Mouse (Mus musculus): ENCODE results near the gene Rpl21.

Gene Rpl21

GRCm38 (mm10) chr5:146815394-146815793 is 17.3 kb upstream of the Rpl21 start:
- no peak for TF ChIP-seq GATA4 (IDR thresholded peaks at IDR 0.05; ENCODE audit: insufficient replicate concordance, low read length)

GRCm38 (mm10) chr5:146817583-146817982 is 15.1 kb upstream of the Rpl21 start:
- TF ChIP-seq GATA4 (IDR thresholded peaks at IDR 0.05; ENCODE audit: insufficient replicate concordance, low read length), result no peak

- TF ChIP-seq GATA4 (IDR thresholded peaks at IDR 0.05; ENCODE audit: insufficient replicate concordance, low read length), result no peak
Observed at GRCm38 (mm10) chr5:146818906-146819623, 13.6 kb upstream of the Rpl21 start.

GRCm38 (mm10) chr5:146823005-146823404 is 9.7 kb upstream of the Rpl21 start:
- TF ChIP-seq GATA4 (IDR thresholded peaks at IDR 0.05; ENCODE audit: insufficient replicate concordance, low read length), result no peak

GRCm38 (mm10) chr5:146829528-146829927 is 3.2 kb upstream of the Rpl21 start:
- no peak for TF ChIP-seq GATA4 (IDR thresholded peaks at IDR 0.05; ENCODE audit: insufficient replicate concordance, low read length)

GRCm38 (mm10) chr5:146832435-146832768 is 288 bp upstream of the Rpl21 start:
- no peak for TF ChIP-seq GATA4 (IDR thresholded peaks at IDR 0.05; ENCODE audit: insufficient replicate concordance, low read length)

- no peak for TF ChIP-seq GATA4 (IDR thresholded peaks at IDR 0.05; ENCODE audit: insufficient replicate concordance, low read length)
Observed at GRCm38 (mm10) chr5:146833673-146834201, 1.0 kb downstream of the Rpl21 start.

GRCm38 (mm10) chr5:146834959-146835358 is 2.3 kb downstream of the Rpl21 start:
- no peak for TF ChIP-seq GATA4 (IDR thresholded peaks at IDR 0.05; ENCODE audit: insufficient replicate concordance, low read length)

- no peak for TF ChIP-seq GATA4 (IDR thresholded peaks at IDR 0.05; ENCODE audit: insufficient replicate concordance, low read length)
Observed at GRCm38 (mm10) chr5:146837967-146838720, 5.5 kb downstream of the Rpl21 start.

- no peak for TF ChIP-seq GATA4 (IDR thresholded peaks at IDR 0.05; ENCODE audit: insufficient replicate concordance, low read length)
Observed at GRCm38 (mm10) chr5:146838836-146839648, 6.4 kb downstream of the Rpl21 start.

GRCm38 (mm10) chr5:146839760-146840159 is 7.1 kb downstream of the Rpl21 start:
- no peak for TF ChIP-seq GATA4 (IDR thresholded peaks at IDR 0.05; ENCODE audit: insufficient replicate concordance, low read length)

GRCm38 (mm10) chr5:146840422-146840821 is 7.7 kb downstream of the Rpl21 start:
- TF ChIP-seq GATA4 (IDR thresholded peaks at IDR 0.05; ENCODE audit: insufficient replicate concordance, low read length), result no peak

- no peak for TF ChIP-seq GATA4 (IDR thresholded peaks at IDR 0.05; ENCODE audit: insufficient replicate concordance, low read length)
Observed at GRCm38 (mm10) chr5:146841301-146841700, 8.6 kb downstream of the Rpl21 start.

GRCm38 (mm10) chr5:146841996-146842395 is 9.3 kb downstream of the Rpl21 start:
- TF ChIP-seq GATA4 (IDR thresholded peaks at IDR 0.05; ENCODE audit: insufficient replicate concordance, low read length), result no peak

GRCm38 (mm10) chr5:146844301-146844941 is 11.7 kb downstream of the Rpl21 start:
- no peak for TF ChIP-seq GATA4 (IDR thresholded peaks at IDR 0.05; ENCODE audit: insufficient replicate concordance, low read length)
